Mouse (Mus musculus) liver, embryonic 11.5 days (tissue): Measurements from ENCODE around the gene Tulp4. TPM values are rescaled to one million over a fixed set of nuclear protein-coding genes. Genes with fewer than 3 reads are reported as not detected.
"Not testable (repeated sequence)": the region's sequence is repeated elsewhere in the genome, so short reads cannot be mapped to it uniquely, and the experiment has no call there.

Source experiments
- ATAC-seq: fragments of 200-750 bp; cut with Nextera tagmentation; replicated peaks from 2 replicates; pipeline ENCODE4 v1.8.0; 2017; ENCODE audit warnings: moderate number of reproducible peaks, mild to moderate bottlenecking, moderate TSS enrichment, moderate library complexity; ENCODE audit not compliant: low FRiP score
- DNase-seq: peaks from one replicate; pipeline ENCODE4 v3.0.0-alpha.2; 2017; ENCODE audit warnings: low spot score
- H3K27ac ChIP-seq: fragments of 300-500 bp; sonication (generic); 2 replicates; pipeline ENCODE4 v1.5.1; 2014; ENCODE audit warnings: mild to moderate bottlenecking, low read depth, low read length, control low read depth
- H3K27me3 ChIP-seq: fragments of 300-500 bp; sonication (generic); replicated peaks from 2 replicates; pipeline ENCODE4 v1.6.1; 2014; ENCODE audit warnings: low read length, mixed read lengths; ENCODE audit not compliant: control insufficient read depth, insufficient read depth
- H3K36me3 ChIP-seq: fragments of 300-500 bp; sonication (generic); 2 replicates; pipeline ENCODE4 v1.6.1; 2014; ENCODE audit warnings: mild to moderate bottlenecking, low read length, moderate library complexity, mixed read lengths; ENCODE audit not compliant: control insufficient read depth, insufficient read depth
- H3K4me1 ChIP-seq: fragments of 300-500 bp; sonication (generic); replicated peaks from 2 replicates; pipeline ENCODE4 v1.6.1; 2014; ENCODE audit warnings: low read length, mixed read lengths; ENCODE audit not compliant: control insufficient read depth, insufficient read depth
- H3K4me2 ChIP-seq: fragments of 300-500 bp; sonication (generic); 2 replicates; pipeline ENCODE4 v1.6.1; 2014; ENCODE audit warnings: mild to moderate bottlenecking, control low read depth, moderate library complexity
- H3K4me3 ChIP-seq: fragments of 300-500 bp; sonication (generic); 2 replicates; pipeline ENCODE4 v1.5.1; 2014; ENCODE audit warnings: low read depth, low read length, control low read depth
- H3K9ac ChIP-seq: fragments of 300-500 bp; sonication (generic); 2 replicates; pipeline ENCODE4 v1.6.1; 2014; ENCODE audit warnings: low read depth, low read length, control low read depth
- H3K9me3 ChIP-seq: fragments of 300-500 bp; sonication (generic); 2 replicates; pipeline ENCODE4 v1.6.1; 2016; ENCODE audit warnings: low read length, inconsistent platforms, mixed read lengths; ENCODE audit not compliant: control insufficient read depth
- WGBS: fragments of 180-500 bp; shearing (Covaris S2); extraction: QIAGEN DNeasy Blood & Tissue Kit; methylation state at CpG from one replicate; pipeline ENCODE4 v1.1.7; 2014; 5-methylcytosine and 5-hydroxymethylcytosine counted together
- polyA plus RNA-seq: library from polyadenylated mRNA; unstranded; fragments of >200 nt; fragmentation: Nextera tagmentation; extraction: Ambion mirVana; gene quantifications from 2 replicates; pipeline ENCODE4 v1.2.1, GENCODE M21; 2014

The Tulp4 gene
- polyA plus RNA-seq, 1 experiment from 2014 or later = 71.9 TPM

DNA sequence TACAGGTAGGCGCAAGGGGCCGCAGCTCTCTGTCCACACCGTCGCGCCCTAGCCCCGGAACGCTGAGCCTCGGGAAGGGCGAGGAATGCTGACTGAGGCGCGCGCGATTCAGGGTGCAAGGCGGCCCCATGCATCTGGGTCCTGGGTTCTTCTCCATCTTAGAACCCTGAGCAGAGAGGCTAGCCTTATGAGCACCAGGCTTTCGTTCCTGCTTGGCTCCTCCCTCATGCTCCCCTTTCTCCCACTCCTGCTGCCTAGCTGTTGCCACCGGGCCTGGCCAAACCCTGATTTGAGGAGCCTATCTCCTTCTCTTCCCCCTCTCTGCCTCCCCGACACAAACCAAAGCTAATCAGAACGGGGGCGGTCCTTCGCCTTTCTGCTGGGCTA is 150.8 kb downstream of the Tulp4 start:
- 0% methylated on average over 8 of the region's 20 CpGs for whole genome bisulfite sequencing
- H3K4me2 ChIP-seq = 0 out of 2 replicates have a peak overlapping the region, but pooled peaks have one; percentile 14
- H3K4me3 ChIP-seq = not testable (repeated sequence)

GRCm38 (mm10) chr17:6269876-6270831 is 163.9 kb downstream of the Tulp4 start:
- 2% methylated on average over 58 of the region's 84 CpGs for WGBS
- H3K36me3 ChIP-seq, H3K27ac ChIP-seq, H3K27me3 ChIP-seq, H3K9ac ChIP-seq, H3K9me3 ChIP-seq, H3K4me1 ChIP-seq: not testable (repeated sequence)
- Histone ChIP-seq H3K4me3 (peak overlapping the region; percentile 56), H3K4me2 (peak overlapping the region; percentile 61)
- peak; percentile 71 for ATAC-seq
- DNase-seq = peak; percentile 37

More for the DNA sequence above, 150.8 kb downstream of the Tulp4 start:
- H3K9me3 ChIP-seq, H3K9ac ChIP-seq, H3K36me3 ChIP-seq, ATAC-seq, H3K27me3 ChIP-seq, H3K4me1 ChIP-seq, H3K27ac ChIP-seq: not testable (repeated sequence)
- peak; percentile 6 for DNase-seq

DNA sequence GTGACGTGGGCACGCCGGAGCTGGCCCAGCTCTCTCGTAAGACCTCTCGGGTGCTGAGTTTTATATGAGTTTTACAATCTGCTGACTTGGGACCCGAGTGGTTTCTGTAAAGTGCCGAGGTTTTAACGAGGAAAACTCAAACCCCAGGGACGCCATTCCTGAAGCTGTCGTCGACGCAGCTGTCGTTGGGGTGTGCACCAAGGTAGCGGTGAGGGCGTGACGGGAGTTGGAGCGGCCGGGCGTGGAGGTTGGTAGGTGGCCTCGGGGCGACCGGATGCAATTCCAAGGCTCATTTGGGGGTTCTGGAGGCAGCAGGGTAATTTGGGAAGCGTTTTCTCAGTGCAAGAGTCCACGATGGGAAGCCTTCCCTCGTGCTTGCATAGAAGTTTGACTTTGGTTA is 164.6 kb downstream of the Tulp4 start:
- not testable (repeated sequence) for H3K27ac ChIP-seq, H3K9me3 ChIP-seq, H3K27me3 ChIP-seq, H3K36me3 ChIP-seq, H3K9ac ChIP-seq, H3K4me1 ChIP-seq
- ATAC-seq (peak; percentile 13), DNase-seq (peak; percentile 46)
- Histone ChIP-seq H3K4me2 (peak overlapping the region; percentile 61), H3K4me3 (peak overlapping the region; percentile 56)
- WGBS = 2% methylated on average over 23 of the region's 25 CpGs

DNA sequence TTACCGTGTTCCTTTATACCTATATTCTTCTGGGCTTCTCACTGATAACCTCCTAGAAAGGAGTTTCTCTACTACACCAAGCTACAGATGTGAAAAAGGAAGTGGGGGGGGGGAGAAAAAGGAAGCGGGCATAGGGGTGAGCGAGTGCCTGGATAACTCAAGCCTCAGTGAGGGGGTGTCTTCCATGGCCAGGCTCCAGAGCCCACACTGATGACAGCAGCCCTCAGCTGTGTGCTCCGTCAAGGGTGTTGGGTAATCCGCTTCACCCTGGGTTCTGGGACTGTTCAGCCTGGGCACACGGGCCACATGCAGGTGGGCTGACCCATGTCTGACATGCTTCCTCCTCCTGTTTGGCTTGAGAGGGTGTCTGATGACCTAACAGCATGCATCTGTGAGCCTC is 165.7 kb downstream of the Tulp4 start:
- DNase-seq, H3K4me2 ChIP-seq: not testable (repeated sequence)
- 70% methylated on average over 6 of the region's 6 CpGs for WGBS

GRCm38 (mm10) chr17:6274693-6275092 is 168.5 kb downstream of the Tulp4 start:
- H3K4me1 ChIP-seq, H3K27ac ChIP-seq, H3K9me3 ChIP-seq, H3K27me3 ChIP-seq, H3K36me3 ChIP-seq, H3K4me2 ChIP-seq, DNase-seq, H3K4me3 ChIP-seq, H3K9ac ChIP-seq, ATAC-seq: not testable (repeated sequence)
- WGBS = 80% methylated on average over 4 of the region's 6 CpGs

More for the DNA sequence above, 165.7 kb downstream of the Tulp4 start:
- H3K27ac ChIP-seq, H3K4me1 ChIP-seq, ATAC-seq, H3K27me3 ChIP-seq, H3K4me3 ChIP-seq, H3K9ac ChIP-seq, H3K36me3 ChIP-seq, H3K9me3 ChIP-seq: not testable (repeated sequence)

DNA sequence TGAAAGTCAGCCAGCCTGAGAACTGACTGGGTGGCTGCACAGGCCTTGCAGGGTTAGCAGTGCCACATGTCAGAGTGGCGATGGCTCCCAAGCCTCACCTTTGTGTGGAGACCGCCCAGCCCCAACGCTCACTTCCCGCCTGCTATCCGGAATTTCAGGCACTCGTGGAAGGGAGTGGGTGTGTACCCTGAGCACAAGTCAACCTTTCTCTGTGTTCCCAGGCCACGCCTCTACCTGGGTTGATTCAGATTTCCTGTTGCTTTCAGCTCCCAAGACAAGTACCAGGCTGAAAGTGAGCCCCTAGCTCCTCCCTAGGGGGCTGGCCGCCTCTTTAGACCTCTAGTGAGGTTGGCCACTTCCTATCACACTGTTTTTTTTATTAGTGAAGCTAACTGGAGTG is 173.0 kb downstream of the Tulp4 start:
- not testable (repeated sequence) for H3K4me1 ChIP-seq, DNase-seq, H3K4me2 ChIP-seq, H3K36me3 ChIP-seq, H3K4me3 ChIP-seq, H3K27me3 ChIP-seq, H3K9me3 ChIP-seq, H3K9ac ChIP-seq, ATAC-seq, H3K27ac ChIP-seq
- WGBS = 68% methylated on average over 8 of the region's 8 CpGs

DNA sequence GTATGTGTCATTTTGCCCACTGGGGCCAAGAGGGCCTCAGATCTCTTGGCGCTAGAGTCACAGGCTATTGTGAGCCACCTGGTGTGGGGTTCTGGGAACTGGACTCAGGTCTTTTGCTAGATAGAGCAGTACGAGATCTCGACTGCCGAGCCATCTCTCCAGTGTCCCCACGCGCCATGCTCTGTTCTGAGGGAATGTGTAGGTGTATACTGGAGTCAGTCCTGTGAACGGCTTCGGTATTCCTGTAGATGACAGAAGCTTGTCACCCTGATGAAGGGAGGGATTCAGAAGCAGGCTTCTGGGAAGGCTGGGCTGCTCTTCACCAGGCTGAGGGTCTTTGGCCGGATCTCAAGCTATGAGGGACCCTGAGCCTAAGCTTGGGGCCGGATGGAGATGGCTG is 173.5 kb downstream of the Tulp4 start:
- not testable (repeated sequence) for ATAC-seq, H3K9me3 ChIP-seq, H3K4me3 ChIP-seq, H3K27me3 ChIP-seq, H3K4me2 ChIP-seq, H3K4me1 ChIP-seq, DNase-seq, H3K27ac ChIP-seq, H3K9ac ChIP-seq, H3K36me3 ChIP-seq
- 92% methylated on average over 8 of the region's 10 CpGs for WGBS

GRCm38 (mm10) chr17:6280513-6280912 is 174.3 kb downstream of the Tulp4 start:
- WGBS = 88% methylated on average over 18 of the region's 19 CpGs
- not testable (repeated sequence) for DNase-seq

GRCm38 (mm10) chr17:6283137-6283536 is 176.9 kb downstream of the Tulp4 start:
- not testable (repeated sequence) for H3K9me3 ChIP-seq, ATAC-seq, H3K4me1 ChIP-seq, H3K27ac ChIP-seq, H3K9ac ChIP-seq, DNase-seq, H3K27me3 ChIP-seq, H3K4me2 ChIP-seq, H3K4me3 ChIP-seq, H3K36me3 ChIP-seq
- 95% methylated on average over 7 of the region's 10 CpGs for WGBS

More at GRCm38 (mm10) chr17:6280513-6280912, 174.3 kb downstream of the Tulp4 start:
- ATAC-seq, H3K4me1 ChIP-seq, H3K27me3 ChIP-seq, H3K4me3 ChIP-seq, H3K9ac ChIP-seq, H3K27ac ChIP-seq, H3K9me3 ChIP-seq, H3K4me2 ChIP-seq, H3K36me3 ChIP-seq: not testable (repeated sequence)
